Mouse (Mus musculus) left cerebral cortex, adult 2 months (tissue): ENCODE measurements around the gene Mrgpra6. TPM values are rescaled to one million over a fixed set of nuclear protein-coding genes. Genes with fewer than 3 reads are reported as not detected.

Experiments used
- DNase-seq, 2 experiments: peaks; one replicate each; pipeline ENCODE4 v3.0.0; 2021 to 2022; ENCODE audit warnings: low spot score in 2 of 2, mixed read lengths in 1 of 2; ENCODE audit errors: extremely low spot score in 1 of 2
- H3K27ac ChIP-seq: fragments of 200-600 bp; 2 replicates; pipeline ENCODE4 v1.8.1; 2022
- H3K4me3 ChIP-seq: fragments of 200-600 bp; 2 replicates; pipeline ENCODE4 v1.8.1; 2022
- CTCF ChIP-seq: fragments of 200-600 bp; IDR thresholded peaks from 2 replicates; pipeline ENCODE4 v1.8.1; 2022; ENCODE audit warnings: antibody characterized with exemption, mild to moderate bottlenecking, moderate library complexity
- intact Hi-C: fragments of 180-260 bp; cut with DNase I; formaldehyde crosslinking; loops from one replicate; pipeline ENCODE4 v1.15.1; 2025
- long read RNA-seq, 2 experiments: library from polyadenylated mRNA; stranded (forward); transcript quantifications; one replicate each; pipeline ENCODE4 v2.0.0; 2021; ENCODE audit warnings: borderline mapping rate in 2 of 2
- total RNA-seq, 2 experiments: library from RNA; stranded (reverse); gene quantifications; 2 replicates each; pipeline ENCODE4 v1.2.3; 2021

Mrgpra6 gene
- total RNA-seq, result not detected
- long read RNA-seq, experiment 1, result 0 reads
- long read RNA-seq, experiment 2, result 0 reads

DNA sequence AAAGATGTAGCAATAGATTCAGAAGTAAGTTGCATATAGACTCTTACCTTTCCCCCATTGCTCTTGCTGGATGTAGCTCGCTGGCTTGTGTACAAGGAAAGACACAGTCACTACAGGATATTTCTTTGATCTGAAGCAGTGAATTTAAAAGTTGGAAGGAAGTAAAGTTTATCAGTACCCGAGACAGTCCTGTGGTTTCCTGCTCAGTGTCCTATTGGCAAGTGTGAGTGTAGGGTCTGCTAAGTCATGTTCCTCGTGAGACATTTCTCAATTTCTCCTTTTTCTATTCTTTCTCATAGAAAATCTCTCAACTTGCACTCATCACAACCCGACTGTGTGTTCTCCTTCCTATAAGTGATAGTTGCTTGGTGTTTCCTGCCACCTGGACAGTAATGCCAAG is at the start of gene Mrgpra6:
Mrgpra6 (minus strand) TSS at position 91 of the 400 bp plus-strand sequence.
- intact Hi-C loops, result no loop called here
- DNase-seq, result no peak
- Histone ChIP-seq H3K27ac (no peak within 1 kb of the TSS), H3K4me3 (no peak within 1 kb of the TSS)
- TF ChIP-seq CTCF, result no peak

DNA sequence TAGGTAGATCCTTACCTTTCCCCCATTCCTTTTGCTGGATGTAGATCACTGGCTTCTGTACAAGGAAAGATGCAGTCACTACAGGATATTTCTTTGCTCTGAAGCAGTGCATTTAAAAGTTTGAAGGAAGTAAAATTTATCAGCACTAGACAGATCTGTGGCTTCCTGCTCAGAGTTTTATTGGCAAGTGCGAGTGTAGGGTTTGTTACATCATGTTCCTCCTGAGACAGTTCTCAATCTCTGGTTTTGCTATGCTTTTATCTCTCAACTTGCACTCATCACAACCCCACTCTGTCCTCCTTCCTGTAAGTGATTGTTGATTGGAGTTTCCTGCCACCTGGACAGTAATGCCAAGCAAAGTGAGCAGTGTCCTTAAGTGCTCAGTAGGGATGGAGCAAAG is 48.0 kb upstream of the Mrgpra6 start, which contains the start of gene Mrgpra9:
Mrgpra9 (minus strand) TSS at position 79 of the 400 bp plus-strand sequence.
- no peak for DNase-seq
- H3K4me3 ChIP-seq, result no peak within 1 kb of the TSS
- intact Hi-C loops, result no loop called here
- no peak for TF ChIP-seq CTCF
- no peak within 1 kb of the TSS for H3K27ac ChIP-seq

DNA sequence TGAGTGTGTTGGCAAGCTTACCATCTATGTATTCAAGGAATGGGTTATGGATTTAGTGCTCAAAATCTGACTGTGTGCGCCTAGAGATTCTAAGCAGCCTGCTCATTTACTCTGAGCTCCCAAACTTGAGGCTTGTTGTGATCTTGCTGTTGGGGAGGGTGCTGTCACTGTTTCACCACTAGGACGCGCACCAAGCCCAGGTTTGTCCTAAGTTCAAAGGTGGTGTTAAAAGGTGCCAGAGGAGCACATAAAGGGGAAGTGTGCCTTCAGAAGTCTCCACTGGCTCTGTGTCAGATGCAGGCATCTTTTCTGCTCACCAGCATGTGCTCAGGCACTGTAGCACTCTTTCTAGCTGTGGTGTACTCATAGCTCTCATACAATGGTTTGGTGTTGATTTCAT is 39.9 kb upstream of the Mrgpra6 start:
- Histone ChIP-seq H3K4me3 (no peak overlapping the region), H3K27ac (no peak overlapping the region)
- intact Hi-C loops, result no loop called here
- no peak for TF ChIP-seq CTCF
- DNase-seq, result no peak

DNA sequence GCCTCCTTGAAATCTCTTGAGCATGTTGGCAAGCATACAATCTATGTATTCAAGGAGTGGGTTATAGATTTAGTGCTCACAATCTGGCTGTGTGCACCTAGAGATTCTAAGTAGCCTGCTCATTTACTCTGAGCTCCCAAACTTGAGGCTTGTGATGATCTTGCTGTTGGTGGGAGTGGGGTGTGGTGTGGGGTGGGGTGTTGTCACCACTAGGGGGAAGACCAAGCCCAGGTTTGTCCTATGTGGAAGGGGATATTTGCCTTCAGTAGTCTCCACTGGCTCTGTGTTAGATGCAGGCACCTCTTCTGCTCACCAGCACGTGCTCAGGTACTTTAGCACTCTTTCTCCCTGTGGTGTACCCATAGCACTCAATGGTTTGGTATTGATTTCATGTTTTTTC is 9.4 kb downstream of the Mrgpra6 start:
- Histone ChIP-seq H3K27ac (no peak overlapping the region), H3K4me3 (no peak overlapping the region)
- DNase-seq, result no peak
- no peak for TF ChIP-seq CTCF
- intact Hi-C loops, result no loop called here

DNA sequence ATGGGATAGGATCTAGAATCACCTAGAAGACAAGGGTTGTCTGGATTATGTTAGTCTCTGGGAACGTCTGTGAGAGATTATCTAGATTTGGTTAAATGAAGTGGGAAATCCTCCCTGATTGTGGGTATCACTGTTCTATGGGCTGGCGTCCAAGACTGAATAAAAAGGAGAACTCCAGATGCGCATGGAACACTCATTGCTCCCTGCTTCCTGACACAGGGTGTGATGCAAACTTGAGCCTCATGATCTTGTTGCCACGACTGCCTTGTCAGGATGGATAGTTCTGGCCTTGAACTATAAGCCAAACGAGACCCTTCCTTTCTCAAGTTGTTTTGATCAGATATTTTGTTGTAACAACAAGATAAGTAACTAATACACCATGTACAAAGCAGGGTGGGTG is 33.9 kb downstream of the Mrgpra6 start:
- no peak overlapping the region for H3K27ac ChIP-seq
- no peak overlapping the region for H3K4me3 ChIP-seq
- no peak for TF ChIP-seq CTCF
- no peak for DNase-seq
- intact Hi-C loops, result no loop called here

DNA sequence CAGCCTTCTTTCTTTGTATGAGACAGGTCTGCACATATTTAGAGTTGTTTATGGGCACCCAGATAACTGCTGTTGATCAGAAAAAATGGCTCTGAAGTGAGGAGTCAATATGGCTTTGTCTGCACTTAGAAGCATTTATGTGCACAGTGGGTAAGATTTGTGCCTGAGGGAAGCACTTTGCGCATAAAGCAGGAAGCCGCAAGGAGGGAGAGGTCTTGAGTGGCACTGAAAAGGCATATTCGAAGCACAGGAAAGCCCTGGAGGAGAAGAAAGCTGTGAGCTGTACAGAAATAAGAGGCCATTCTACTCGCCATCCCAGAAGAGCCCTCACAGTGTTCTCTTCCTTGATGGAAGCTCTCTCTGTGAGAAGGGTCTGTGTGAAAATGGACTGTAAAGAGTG is 39.7 kb downstream of the Mrgpra6 start:
- intact Hi-C loops, result no loop called here

DNA sequence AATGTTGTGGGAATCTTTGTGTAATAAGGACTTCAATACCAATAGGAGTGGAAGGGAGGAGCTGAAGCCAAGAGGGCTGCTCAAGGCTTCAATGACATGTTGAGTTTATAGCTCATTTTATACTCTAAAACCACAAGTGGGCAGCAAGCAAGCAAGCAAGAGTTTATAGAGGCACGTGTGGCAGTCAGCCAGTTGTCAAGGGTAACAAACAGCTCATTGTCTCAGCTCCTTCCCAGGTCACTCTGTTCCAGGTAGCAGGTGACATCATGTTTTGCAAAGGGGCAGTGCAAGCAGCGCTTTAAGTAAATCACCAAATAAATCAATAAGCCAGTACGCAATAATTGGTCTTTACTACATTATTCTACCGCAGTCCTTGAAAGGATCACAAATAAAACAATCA is 41.5 kb downstream of the Mrgpra6 start:
- Histone ChIP-seq H3K4me3 (no peak overlapping the region), H3K27ac (no peak overlapping the region)
- intact Hi-C loops, result no loop called here
- DNase-seq, result no peak
- TF ChIP-seq CTCF, result no peak; the same call in 1 of the 2 replicates

More for the DNA sequence above, 39.7 kb downstream of the Mrgpra6 start:
- no peak for DNase-seq
- TF ChIP-seq CTCF, result no peak
- no peak overlapping the region for H3K4me3 ChIP-seq
- H3K27ac ChIP-seq, result no peak overlapping the region

DNA sequence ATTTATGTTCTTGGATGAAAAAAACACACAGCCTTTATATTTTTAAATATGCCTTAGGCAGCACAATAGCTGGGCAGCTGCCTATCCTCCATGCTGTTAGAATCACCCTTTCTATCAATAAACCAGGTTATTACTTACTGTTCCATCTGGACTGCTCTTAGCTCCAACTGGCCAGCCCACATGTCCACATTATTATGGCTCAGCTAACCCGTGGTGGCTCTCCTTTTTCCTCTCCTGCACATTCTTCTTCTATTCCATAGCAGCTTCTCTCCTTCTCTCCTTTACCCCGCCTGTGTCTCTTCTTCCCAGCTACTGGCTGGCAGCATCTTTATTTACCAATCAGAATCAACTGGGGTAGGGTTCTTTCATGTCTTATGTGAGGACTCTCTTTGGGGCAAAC is 46.3 kb downstream of the Mrgpra6 start:
- Histone ChIP-seq H3K4me3 (no peak overlapping the region), H3K27ac (no peak overlapping the region)
- DNase-seq, result no peak
- intact Hi-C loops, result no loop called here
- no peak for TF ChIP-seq CTCF

DNA sequence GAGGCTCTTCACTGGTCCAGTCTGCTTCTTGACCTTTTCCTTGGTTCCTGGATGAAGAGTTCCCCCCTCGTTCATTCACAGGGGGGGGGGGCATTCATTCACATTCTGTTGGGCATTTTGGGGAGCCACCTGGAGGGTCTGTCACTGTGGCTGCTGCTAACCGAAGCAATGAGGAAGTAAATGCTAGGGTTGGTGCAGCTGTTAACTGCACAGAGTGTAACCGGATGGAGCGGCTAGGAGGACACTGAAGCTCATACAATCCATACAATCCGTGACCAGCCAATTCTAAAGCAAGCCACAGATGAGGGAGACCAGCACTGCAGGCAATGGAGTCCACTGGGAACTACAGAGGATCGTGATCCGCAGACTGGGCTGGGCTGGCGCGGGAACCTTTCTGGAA is 47.0 kb downstream of the Mrgpra6 start:
- TF ChIP-seq CTCF, result no peak
- H3K4me3 ChIP-seq, result no peak overlapping the region
- no peak overlapping the region for H3K27ac ChIP-seq
- intact Hi-C loops, result no loop called here
- DNase-seq, result no peak

DNA sequence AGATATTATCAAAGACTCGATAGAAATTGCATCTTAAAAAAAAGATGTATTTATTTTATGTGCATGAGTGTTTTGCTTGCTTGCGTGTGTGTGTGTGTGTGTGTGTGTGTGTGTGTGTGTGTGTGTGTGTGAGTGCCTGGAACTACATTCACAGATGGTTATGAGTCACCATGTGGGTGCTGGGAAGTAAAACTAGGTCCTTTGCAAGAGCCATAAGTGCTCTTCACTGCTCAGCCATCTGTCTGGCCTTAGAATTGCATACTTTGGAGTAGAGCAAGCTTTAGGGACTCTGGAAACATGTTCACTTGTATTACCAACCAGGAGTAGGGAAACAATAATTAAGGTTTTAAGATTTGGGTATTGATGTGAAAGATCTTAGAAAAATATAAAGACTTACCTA is 48.9 kb downstream of the Mrgpra6 start:
- no peak for TF ChIP-seq CTCF

DNA sequence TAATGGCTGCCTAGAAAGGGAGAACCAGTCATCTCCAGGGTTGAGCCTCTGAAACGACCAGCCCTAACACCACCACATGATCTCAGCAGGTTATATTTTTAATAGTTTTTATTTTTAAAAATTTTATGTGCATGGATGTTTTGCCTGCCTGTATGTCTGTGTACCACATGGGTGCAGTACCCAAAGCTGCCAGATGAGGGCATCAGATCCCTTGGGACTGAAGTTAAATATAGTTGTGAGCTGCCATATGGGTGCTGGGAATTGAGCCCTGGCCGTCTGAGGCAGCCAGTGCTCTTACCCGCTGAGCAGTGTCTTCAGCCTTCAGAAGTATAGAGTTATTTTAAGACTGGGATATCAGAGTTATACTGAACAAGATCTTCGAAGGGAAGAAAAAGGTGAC is 49.3 kb downstream of the Mrgpra6 start:
- no peak for DNase-seq
- Histone ChIP-seq H3K27ac (no peak overlapping the region), H3K4me3 (no peak overlapping the region)
- peak; percentile 44 for TF ChIP-seq CTCF
- intact Hi-C loops, result no loop called here

More for the DNA sequence above, 48.9 kb downstream of the Mrgpra6 start:
- intact Hi-C loops, result no loop called here
- peak in 1 of 2 experiments; percentile 32 for DNase-seq
- H3K27ac ChIP-seq, result no peak overlapping the region
- H3K4me3 ChIP-seq, result no peak overlapping the region

DNA sequence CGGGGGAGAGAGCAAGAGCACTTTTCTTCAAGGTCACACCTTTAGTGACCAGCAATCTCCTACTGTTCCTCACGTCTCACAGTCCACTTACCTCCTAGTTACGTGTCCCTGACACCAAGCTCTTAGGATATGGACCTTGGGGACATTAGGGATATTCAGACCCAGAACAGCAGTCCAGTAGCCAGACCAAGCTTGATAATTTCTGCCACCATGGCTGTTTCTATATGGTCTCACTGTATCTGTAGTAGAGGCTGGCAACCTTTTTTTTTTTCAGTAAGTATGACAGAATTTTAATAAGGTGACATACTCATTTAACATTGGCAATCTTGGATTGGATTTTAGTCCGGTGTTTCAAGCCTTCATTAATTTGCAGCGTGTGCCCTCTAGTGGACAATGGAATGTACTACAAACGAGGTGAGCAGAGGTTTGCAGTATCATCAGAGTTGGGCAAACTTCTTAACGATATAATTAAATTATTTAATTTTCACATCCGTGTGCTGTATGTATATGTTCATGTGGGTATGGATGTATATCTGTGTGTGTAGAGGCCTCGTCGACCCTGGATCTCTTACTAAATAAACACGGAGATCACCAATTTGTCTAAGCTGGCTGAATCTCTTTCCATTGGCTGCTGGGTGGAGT is 54.2 kb downstream of the Mrgpra6 start:
- no peak overlapping the region for H3K4me3 ChIP-seq
- peak; percentile 94 for TF ChIP-seq CTCF
- DNase-seq, result peak; percentile 57 to 64
- intact Hi-C loops, result loop anchor here (1.0 kb wide), 2 partner anchors 127 to 187 kb away; no protein-coding TSS in a partner anchor
- no peak overlapping the region for H3K27ac ChIP-seq

DNA sequence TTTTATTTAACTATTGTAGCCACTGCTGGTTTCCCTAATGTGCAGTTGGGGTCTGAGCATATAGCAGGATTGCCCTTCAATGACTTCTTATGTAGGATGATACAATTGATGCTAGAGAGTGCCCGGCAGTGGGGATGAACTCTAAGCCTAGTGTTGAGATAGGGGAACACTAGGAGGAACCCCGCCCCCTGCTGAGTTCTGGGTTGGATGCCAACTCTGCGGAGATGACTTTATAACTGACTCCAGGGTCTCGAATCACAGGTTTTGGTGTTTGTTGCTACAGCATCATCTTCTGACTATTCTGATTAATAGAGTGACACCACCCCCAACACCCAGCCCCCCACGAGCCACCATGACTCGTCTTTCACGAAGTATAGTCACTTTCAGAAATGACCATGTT is 56.4 kb downstream of the Mrgpra6 start:
- DNase-seq, result no peak
- no peak for TF ChIP-seq CTCF
- intact Hi-C loops, result loop anchor here (5.0 kb wide), 1 partner anchor 51 kb away; no protein-coding TSS in a partner anchor
- no peak overlapping the region for H3K4me3 ChIP-seq
- no peak overlapping the region for H3K27ac ChIP-seq
